Mouse (Mus musculus) CH12.LX (cell line): ENCODE results near the gene Parvg. TPM values are rescaled to one million over a fixed set of nuclear protein-coding genes. Genes with fewer than 3 reads are reported as not detected.

Experiments
- DNase-seq: peaks from one replicate; pipeline ENCODE4 v3.0.0-alpha.2; 2013; ENCODE audit errors: extremely low read depth
- H3K27ac ChIP-seq: 2 replicates; pipeline ENCODE4 v1.5.1; 2012; ENCODE audit warnings: low read depth, mild to moderate bottlenecking, control low read depth, moderate library complexity; ENCODE audit not compliant: insufficient read depth
- H3K27me3 ChIP-seq: replicated peaks from 2 replicates; pipeline ENCODE3; 2012; ENCODE audit warnings: inconsistent platforms
- H3K36me3 ChIP-seq, 2 experiments: replicated peaks in 1 of 2; 2 replicates each; pipeline versions ENCODE3 to v1.6.1; 2012; ENCODE audit warnings: inconsistent platforms in 1 of 2, low read length in 1 of 2, mild to moderate bottlenecking in 1 of 2, mixed read lengths in 1 of 2, moderate library complexity in 1 of 2; ENCODE audit not compliant: control insufficient read depth in 1 of 2, insufficient read depth in 1 of 2
- H3K4me1 ChIP-seq, 2 experiments: 2 replicates each; pipeline ENCODE4 v1.6.1; 2012; ENCODE audit warnings: inconsistent platforms in 1 of 2, moderate library complexity in 1 of 2; ENCODE audit not compliant: insufficient read depth in 2 of 2, control insufficient read depth in 1 of 2
- H3K4me2 ChIP-seq: 2 replicates; pipeline ENCODE4 v1.6.1; 2012; ENCODE audit warnings: low read depth, mild to moderate bottlenecking, control low read depth; ENCODE audit not compliant: poor library complexity, insufficient read depth, severe bottlenecking
- H3K4me3 ChIP-seq, 3 experiments: fragments of 150-350 bp in 1 of 3; sonication (generic) in 1 of 3; replicated peaks in 1 of 3; 2 replicates each; pipeline versions ENCODE3 to v1.5.1; 2011 to 2012; ENCODE audit warnings: low read depth in 2 of 3, low read length in 2 of 3, mild to moderate bottlenecking in 2 of 3, moderate library complexity in 2 of 3, control low read depth in 1 of 3, improper control_type of control experiment in 1 of 3, inconsistent platforms in 1 of 3, mixed read lengths in 1 of 3; ENCODE audit not compliant: poor library complexity in 1 of 3
- H3K79me2 ChIP-seq: replicated peaks from 2 replicates; pipeline ENCODE4 v1.6.1; 2012; ENCODE audit warnings: mild to moderate bottlenecking, moderate library complexity; ENCODE audit not compliant: control insufficient read depth, poor library complexity, insufficient read depth, severe bottlenecking; ENCODE audit errors: extremely low read depth
- H3K9ac ChIP-seq: 2 replicates; pipeline ENCODE4 v1.6.1; 2012; ENCODE audit warnings: low read depth, mild to moderate bottlenecking, control low read depth, moderate library complexity; ENCODE audit not compliant: insufficient read depth
- H3K9me3 ChIP-seq: replicated peaks from 2 replicates; pipeline ENCODE3; 2012; ENCODE audit warnings: low read length, inconsistent platforms, mixed read lengths
- BHLHE40 ChIP-seq: IDR thresholded peaks from 2 replicates; pipeline ENCODE4 v1.6.1; 2011; ENCODE audit warnings: mild to moderate bottlenecking, low read depth, low read length, improper control_type of control experiment
- CHD1 ChIP-seq: IDR thresholded peaks from 2 replicates; pipeline ENCODE4 v1.6.1; 2012; ENCODE audit warnings: low read depth, low read length, improper control_type of control experiment, inconsistent platforms
- CTCF ChIP-seq, 2 experiments: IDR thresholded peaks in 1 of 2; conservative IDR thresholded peaks in 1 of 2; 2 replicates each; pipeline ENCODE4 v1.5.1; 2011 to 2012; ENCODE audit warnings: low read depth in 2 of 2, low read length in 2 of 2, improper control_type of control experiment in 1 of 2, inconsistent platforms in 1 of 2, mild to moderate bottlenecking in 1 of 2, moderate library complexity in 1 of 2
- ETS1 ChIP-seq: conservative IDR thresholded peaks from 2 replicates; pipeline ENCODE4 v1.6.1; 2012; ENCODE audit warnings: low read depth, mild to moderate bottlenecking, inconsistent platforms, low read length, improper control_type of control experiment, moderate library complexity
- GABPA ChIP-seq: IDR thresholded peaks from 2 replicates; pipeline ENCODE4 v1.6.1; 2012; ENCODE audit warnings: low read depth, low read length, improper control_type of control experiment, inconsistent platforms; ENCODE audit not compliant: insufficient replicate concordance
- JUN ChIP-seq: IDR thresholded peaks from 2 replicates; pipeline ENCODE4 v1.6.1; 2011; ENCODE audit warnings: low read depth, mild to moderate bottlenecking, low read length, improper control_type of control experiment, moderate library complexity; ENCODE audit not compliant: insufficient read depth
- JUND ChIP-seq: conservative IDR thresholded peaks from 2 replicates; pipeline ENCODE4 v1.6.1; 2011; ENCODE audit warnings: low read depth, low read length, improper control_type of control experiment
- KAT2A ChIP-seq: IDR thresholded peaks from 2 replicates; pipeline ENCODE4 v1.6.1; 2012; ENCODE audit warnings: low read length, improper control_type of control experiment, inconsistent platforms; ENCODE audit not compliant: insufficient replicate concordance
- MAFK ChIP-seq: IDR thresholded peaks from 2 replicates; pipeline ENCODE4 v1.6.1; 2011; ENCODE audit warnings: low read length, improper control_type of control experiment; ENCODE audit not compliant: insufficient replicate concordance
- NELFE ChIP-seq: IDR thresholded peaks from 2 replicates; pipeline ENCODE4 v1.6.1; 2011; ENCODE audit warnings: low read depth, low read length, improper control_type of control experiment
- NRF1 ChIP-seq: IDR thresholded peaks from 2 replicates; pipeline ENCODE4 v1.6.1; 2014; ENCODE audit warnings: low read depth, mild to moderate bottlenecking, inconsistent platforms, low read length, improper control_type of control experiment, moderate library complexity
- PAX5 ChIP-seq: IDR thresholded peaks from 2 replicates; pipeline ENCODE4 v1.6.1; 2012; ENCODE audit warnings: low read length, inconsistent platforms, mixed read lengths
- RAD21 ChIP-seq: IDR thresholded peaks from 2 replicates; pipeline ENCODE4 v1.6.1; 2011; ENCODE audit warnings: low read depth, mild to moderate bottlenecking, low read length, improper control_type of control experiment, moderate library complexity
- SMC3 ChIP-seq: IDR thresholded peaks from 2 replicates; pipeline ENCODE4 v1.6.1; 2011; ENCODE audit warnings: low read depth, low read length, improper control_type of control experiment
- USF2 ChIP-seq: conservative IDR thresholded peaks from 2 replicates; pipeline ENCODE4 v1.6.1; 2011; ENCODE audit warnings: low read depth, low read length, improper control_type of control experiment
- ZC3H11A ChIP-seq: IDR thresholded peaks from 2 replicates; pipeline ENCODE4 v1.6.1; 2012; ENCODE audit warnings: low read depth, mild to moderate bottlenecking, inconsistent platforms, low read length, improper control_type of control experiment
- dilution Hi-C: fragments of 300-500 bp; cut with MboI; formaldehyde crosslinking; loops from 2 replicates; pipeline ENCODE4 v1.14.3; 2020; ENCODE audit warnings: low sequenced_read_pairs; ENCODE audit not compliant: extremely low pct_unique_long_range_greater_than_20kb, extremely low pct_ligation_motif_present
- in situ Hi-C: fragments of 300-500 bp; cut with MboI; formaldehyde crosslinking; loops from 3 replicates; pipeline ENCODE4 v1.14.3; 2019; ENCODE audit warnings: low sequenced_read_pairs, low pct_ligation_motif_present, low pct_unique_long_range_greater_than_20kb, mixed read lengths
- polyA plus RNA-seq: library from polyadenylated mRNA; unstranded; fragments of >175 nt; gene quantifications from 2 replicates; pipeline ENCODE4 v1.2.1, GENCODE M21; 2012; ENCODE audit warnings: low read depth; ENCODE audit not compliant: insufficient read length
- total RNA-seq, 2 experiments: library from RNA; depleted of rRNA; stranded (reverse); fragments of 300-350 nt in 1 of 2; fragments of >200 nt in 1 of 2; gene quantifications; 2 replicates each; pipeline ENCODE4 v1.2.3; 2012 to 2014

Gene Parvg
- total and polyA plus RNA-seq, 3 experiments = 93.7 to 140 (median 98.3) TPM

DNA sequence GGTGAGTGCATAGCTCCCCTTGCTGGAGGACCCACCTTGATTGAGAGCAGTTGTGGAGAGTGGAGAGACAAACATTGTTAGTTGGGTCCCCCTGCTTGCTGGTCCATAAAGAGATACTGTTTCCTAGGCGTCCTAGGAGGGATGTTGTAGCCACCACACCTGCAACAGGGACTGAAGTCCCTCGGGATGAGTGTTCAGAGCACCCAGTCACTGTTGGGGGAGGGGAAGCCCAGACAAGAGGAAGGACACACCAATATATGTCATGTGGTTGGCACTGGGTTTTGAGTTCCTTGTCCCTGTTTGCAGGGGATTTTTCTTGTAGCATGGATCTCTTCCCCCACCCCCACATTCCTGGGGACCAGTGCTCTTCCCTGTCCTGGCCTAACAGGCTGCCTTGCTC lies 17.1 kb downstream of the Parvg start:
- H3K36me3 ChIP-seq = peaks cover 77 to 100% of the 10 kb centered on the region in 2 experiments
- dilution Hi-C loops = no loop called here
- no peak overlapping the region for H3K9ac ChIP-seq
- TF ChIP-seq ETS1 (no peak), GABPA (no peak), CHD1 (no peak), RAD21 (peak; percentile 4)
- H3K9me3 ChIP-seq = no peaks in the 10 kb centered on the region
- in situ Hi-C loops = no loop called here
- no peak overlapping the region for H3K4me3 ChIP-seq
- H3K4me2 ChIP-seq = no peak overlapping the region
- no peak overlapping the region for H3K27ac ChIP-seq
- H3K79me2 ChIP-seq = no peaks in the 10 kb centered on the region
- DNase-seq = peak; percentile 52
- no peaks in the 10 kb centered on the region for H3K27me3 ChIP-seq
- H3K4me1 ChIP-seq = peaks cover 8 to 38% of the 10 kb centered on the region in 2 experiments

DNA sequence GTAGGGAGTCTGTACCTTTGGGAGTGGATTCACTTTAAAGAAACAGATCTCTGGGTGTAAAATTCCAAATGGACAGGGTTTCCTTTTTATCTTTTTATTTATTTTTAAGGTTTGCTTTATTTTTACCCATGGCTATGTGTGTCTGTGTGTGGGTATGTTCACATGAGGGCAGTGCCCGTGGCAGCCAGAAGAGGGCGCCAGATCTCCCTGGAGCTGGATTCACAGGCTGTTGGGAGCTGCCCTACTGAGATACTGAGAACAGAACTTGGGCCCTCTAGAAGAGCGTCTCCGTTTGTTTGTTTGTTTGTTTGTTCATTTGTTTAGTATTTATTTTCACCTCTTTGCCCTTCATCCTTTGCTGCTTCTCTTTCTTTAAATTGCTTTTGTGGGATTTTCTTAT lies 24.9 kb downstream of the Parvg start:
- dilution Hi-C loops = no loop called here

DNA sequence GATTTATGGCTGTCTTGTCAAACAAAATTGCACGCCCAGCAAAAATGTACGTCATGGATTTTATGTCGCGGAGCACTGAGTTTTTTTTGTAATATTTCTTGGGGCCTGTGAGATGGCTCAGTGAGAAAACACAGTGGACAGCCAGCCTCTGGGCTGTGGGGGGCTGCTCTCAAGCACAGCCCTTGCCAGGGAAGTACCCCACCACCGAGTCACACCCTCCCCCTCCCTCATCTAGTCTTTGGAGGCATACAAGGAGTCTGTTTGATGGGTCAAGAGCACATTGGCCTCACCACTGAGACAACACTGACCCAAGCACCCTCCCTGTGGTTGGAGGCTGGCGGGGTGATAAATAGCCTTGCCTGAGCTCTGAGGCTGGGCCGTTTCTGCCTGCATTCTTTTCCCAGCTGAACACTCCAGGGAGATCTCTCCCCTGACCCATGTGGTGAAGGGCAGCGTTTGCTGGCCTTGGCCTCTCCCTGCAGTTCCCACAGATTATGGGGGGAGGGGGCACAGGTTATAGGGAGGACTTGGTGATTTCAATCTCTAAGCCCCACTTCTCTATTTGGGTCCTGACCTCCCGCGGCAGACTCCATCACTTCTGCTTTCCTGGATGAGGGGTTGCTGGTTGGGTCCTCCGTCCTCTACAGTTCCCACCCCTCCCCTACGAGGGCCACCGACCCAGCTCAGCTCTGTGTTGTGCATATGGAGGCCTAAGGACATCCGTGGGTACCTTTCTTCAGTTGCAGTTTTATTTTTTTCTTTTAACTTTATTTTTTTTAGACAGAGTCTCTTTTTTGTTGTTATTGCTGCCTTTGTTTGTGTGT lies 26.3 kb downstream of the Parvg start:
- no peak for DNase-seq
- dilution Hi-C loops (no loop called here), in situ Hi-C loops (no loop called here)
- Histone ChIP-seq H3K27ac (no peak overlapping the region), H3K4me3 (no peak overlapping the region), H3K9ac (no peak overlapping the region), H3K9me3 (peaks cover 22% of the 10 kb centered on the region), H3K79me2 (no peaks in the 10 kb centered on the region), H3K36me3 (peaks cover 17 to 88% of the 10 kb centered on the region in 2 experiments), H3K27me3 (no peaks in the 10 kb centered on the region), H3K4me1 (no peaks in the 10 kb centered on the region), H3K4me2 (no peak overlapping the region)
- TF ChIP-seq NRF1 (no peak), RAD21 (no peak), PAX5 (no peak), NELFE (no peak), JUN (no peak), KAT2A (no peak)
- TF ChIP-seq, all 38 proteins: peak for 0

More for the DNA sequence above, 24.9 kb downstream of the Parvg start:
- Histone ChIP-seq H3K27me3 (no peaks in the 10 kb centered on the region), H3K27ac (no peak overlapping the region), H3K36me3 (peaks cover 17 to 94% of the 10 kb centered on the region in 2 experiments), H3K4me3 (no peak overlapping the region), H3K79me2 (no peaks in the 10 kb centered on the region), H3K9me3 (peaks cover 22% of the 10 kb centered on the region), H3K4me2 (no peak overlapping the region), H3K4me1 (no peaks in the 10 kb centered on the region), H3K9ac (no peak overlapping the region)
- DNase-seq = no peak
- TF ChIP-seq BHLHE40 (no peak), MAFK (no peak), CTCF (conservative IDR thresholded peaks at IDR 0.05 in 1 of 2, IDR thresholded peaks at IDR 0.05 in 1 of 2; ENCODE audit: low read depth in 2 of 2, low read length in 2 of 2) (peak in 1 of 2 experiments; percentile 27; a peak in 2 of 4 replicates), ZC3H11A (no peak), SMC3 (peak; percentile 29), CHD1 (no peak), USF2 (no peak), JUND (no peak), GABPA (no peak), PAX5 (no peak), KAT2A (no peak)
- in situ Hi-C loops = no loop called here
